Mouse (Mus musculus) left cerebral cortex, adult 2 months (tissue): ENCODE data around the gene Pknox2. TPM values are rescaled to one million over a fixed set of nuclear protein-coding genes. Genes with fewer than 3 reads are reported as not detected.
A peak's percentile ranks its signal among the peaks of the same experiment; 100 is the strongest.

ENCODE experiments used
- DNase-seq, 2 experiments: peaks; one replicate each; pipeline ENCODE4 v3.0.0; 2021 to 2022; ENCODE audit warnings: low spot score in 2 of 2, mixed read lengths in 1 of 2; ENCODE audit errors: extremely low spot score in 1 of 2
- H3K27ac ChIP-seq: fragments of 200-600 bp; 2 replicates; pipeline ENCODE4 v1.8.1; 2022
- H3K4me3 ChIP-seq: fragments of 200-600 bp; 2 replicates; pipeline ENCODE4 v1.8.1; 2022
- CTCF ChIP-seq: fragments of 200-600 bp; IDR thresholded peaks from 2 replicates; pipeline ENCODE4 v1.8.1; 2022; ENCODE audit warnings: antibody characterized with exemption, mild to moderate bottlenecking, moderate library complexity
- intact Hi-C: fragments of 180-260 bp; cut with DNase I; formaldehyde crosslinking; loops from one replicate; pipeline ENCODE4 v1.15.1; 2025
- total RNA-seq, 2 experiments: library from RNA; stranded (reverse); gene quantifications; 2 replicates each; pipeline ENCODE4 v1.2.3; 2021

The Pknox2 gene
- total RNA-seq, 2 experiments from 2014 or later = 79.1 to 84.5 TPM

DNA sequence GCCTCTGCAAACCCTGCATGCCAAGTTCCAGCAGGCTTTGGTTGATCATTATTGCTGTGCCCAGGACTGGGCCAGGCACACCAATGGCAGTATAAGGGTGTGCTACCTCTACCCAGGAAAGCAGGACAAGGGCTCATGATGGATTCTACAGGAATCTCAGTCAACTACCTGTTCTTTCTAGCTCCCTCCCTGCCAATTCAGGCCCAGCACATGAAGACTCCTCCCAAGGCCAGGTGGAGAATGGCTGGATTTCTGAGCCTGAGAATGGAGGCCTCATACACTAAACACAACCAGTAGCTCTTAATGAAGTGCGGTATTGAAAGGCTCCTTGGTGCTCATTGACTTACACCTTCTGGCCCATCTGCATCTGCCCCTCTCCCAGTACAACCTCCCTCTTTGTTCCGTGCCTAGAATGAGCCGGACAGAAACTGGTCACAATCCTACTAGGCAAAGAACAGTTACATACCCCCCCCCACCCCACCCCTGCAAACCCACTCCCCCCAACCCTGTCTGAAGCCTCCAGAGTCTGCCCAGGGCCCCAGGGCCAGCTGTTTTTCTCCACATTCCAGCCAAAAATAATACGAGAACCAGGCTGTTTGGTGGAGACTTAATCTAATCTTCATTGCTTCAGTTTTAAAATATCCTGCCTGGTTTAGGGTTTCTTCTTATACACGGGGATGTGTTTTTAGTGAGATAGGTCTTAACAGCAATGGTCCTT, 6.6 kb downstream of the Pknox2 start:
- Histone ChIP-seq H3K27ac (peak overlapping the region; percentile 50; the same call in 1 of the 2 replicates), H3K4me3 (no peak overlapping the region)
- no peak for DNase-seq
- intact Hi-C loops = loop anchor here (5.0 kb wide), 1 partner anchor 88 kb away; no protein-coding TSS in a partner anchor
- TF ChIP-seq CTCF = no peak

DNA sequence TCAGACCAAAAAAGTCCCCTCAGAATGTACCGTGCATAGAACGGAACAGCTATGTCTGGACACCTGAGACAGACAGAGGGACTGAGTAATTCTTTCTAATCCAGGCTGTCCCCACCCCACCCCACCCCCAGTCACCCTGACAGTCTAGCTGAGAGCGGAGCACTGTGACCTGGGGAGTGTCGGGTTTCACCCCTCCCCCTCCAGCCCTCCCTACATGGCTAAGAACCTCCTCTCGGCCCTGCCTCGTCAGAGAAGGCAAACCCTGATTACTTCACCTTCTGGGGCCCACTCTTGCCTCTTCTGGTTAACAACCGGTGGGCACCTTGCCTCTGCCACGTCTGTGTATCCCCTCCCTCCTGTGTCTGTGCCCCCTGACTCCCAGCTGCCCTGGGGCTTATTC, 7.7 kb downstream of the Pknox2 start:
- intact Hi-C loops = no loop called here
- no peak for DNase-seq
- no peak for TF ChIP-seq CTCF

DNA sequence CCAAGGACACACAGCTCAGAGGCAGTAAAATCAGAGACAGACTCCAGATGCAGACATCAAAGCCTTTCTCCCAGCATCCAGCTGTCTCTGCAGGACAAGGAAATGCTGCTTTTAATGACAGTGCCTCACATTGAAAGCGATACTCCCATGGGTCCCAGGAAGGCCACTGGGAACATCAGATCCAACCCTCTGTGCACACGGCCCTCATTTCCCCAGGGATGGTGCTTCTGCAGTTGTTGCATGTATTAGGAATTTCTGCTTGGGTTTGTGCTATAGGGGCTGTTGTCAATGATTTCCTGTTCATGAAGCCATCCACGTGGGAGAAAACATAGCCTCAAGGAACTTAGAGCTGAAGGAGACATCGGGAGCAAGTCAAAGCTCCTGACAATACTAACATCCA, 8.3 kb downstream of the Pknox2 start:
- DNase-seq = no peak
- intact Hi-C loops = no loop called here
- Histone ChIP-seq H3K4me3 (no peak overlapping the region), H3K27ac (no peak overlapping the region; the same call in 1 of the 2 replicates)
- no peak for TF ChIP-seq CTCF

More for the DNA sequence above, 7.7 kb downstream of the Pknox2 start:
- Histone ChIP-seq H3K4me3 (no peak overlapping the region), H3K27ac (peak overlapping the region; percentile 40; the same call in 1 of the 2 replicates)

DNA sequence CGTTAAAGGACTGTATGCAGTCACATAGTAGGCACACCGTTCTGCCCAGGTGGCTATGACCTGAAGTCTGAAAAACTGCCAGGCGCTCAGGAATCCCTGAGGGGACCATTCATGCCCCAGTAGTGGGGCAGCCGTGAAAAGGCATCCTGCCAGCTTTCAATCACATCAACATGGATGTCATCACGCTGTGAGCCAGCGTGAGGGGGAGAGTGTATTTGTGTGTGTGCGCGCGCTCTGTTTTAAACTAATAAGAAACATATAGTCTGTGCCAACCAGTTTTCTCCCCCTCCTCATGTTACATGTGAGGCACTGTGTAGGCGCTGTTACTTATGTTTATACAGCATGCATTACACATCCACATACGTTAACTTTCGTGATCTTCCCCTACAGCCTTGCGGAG, 10.9 kb downstream of the Pknox2 start:
- TF ChIP-seq CTCF = no peak
- no peak for DNase-seq
- no peak overlapping the region for H3K4me3 ChIP-seq
- no peak overlapping the region for H3K27ac ChIP-seq
- intact Hi-C loops = no loop called here

DNA sequence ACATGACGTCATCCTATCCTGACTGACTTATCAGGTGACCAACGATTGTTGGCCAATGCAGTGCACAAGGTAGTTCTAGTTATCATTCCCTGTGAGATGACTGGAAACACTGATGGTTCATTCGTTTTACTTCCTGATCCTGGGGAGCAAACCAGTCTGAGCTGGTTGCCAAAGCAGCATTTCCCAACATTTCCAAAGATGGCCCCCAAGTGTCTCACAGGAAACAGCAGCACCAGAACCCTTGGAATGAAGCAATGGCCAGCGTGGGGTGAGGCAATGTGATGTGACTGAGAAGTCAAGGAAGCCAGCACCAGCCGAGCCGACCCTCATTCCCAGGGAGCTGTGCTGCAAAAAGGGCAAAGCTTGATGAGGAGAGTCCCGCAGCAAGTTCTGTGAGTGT, 13.7 kb downstream of the Pknox2 start:
- DNase-seq = no peak
- TF ChIP-seq CTCF = no peak
- no peak overlapping the region for H3K27ac ChIP-seq
- intact Hi-C loops = no loop called here
- no peak overlapping the region for H3K4me3 ChIP-seq

DNA sequence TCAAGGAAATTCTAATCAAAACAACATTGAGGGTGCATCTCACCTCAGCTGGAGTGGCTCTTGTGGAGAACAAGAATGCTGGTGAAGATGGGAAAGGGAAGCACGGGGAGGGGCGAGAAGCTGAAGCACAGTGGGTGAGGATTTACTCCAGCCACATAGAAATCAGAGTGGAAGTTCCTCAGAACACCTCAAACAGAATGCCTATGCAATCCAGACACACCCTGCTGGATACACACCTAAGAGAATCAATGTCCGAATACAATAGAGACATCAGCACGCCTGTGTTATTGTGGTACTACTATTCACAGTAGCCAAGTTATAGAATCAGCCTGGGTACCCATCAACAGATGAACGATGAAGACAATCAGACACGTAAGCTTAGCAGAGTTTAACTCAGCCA, 18.2 kb downstream of the Pknox2 start:
- DNase-seq = no peak

DNA sequence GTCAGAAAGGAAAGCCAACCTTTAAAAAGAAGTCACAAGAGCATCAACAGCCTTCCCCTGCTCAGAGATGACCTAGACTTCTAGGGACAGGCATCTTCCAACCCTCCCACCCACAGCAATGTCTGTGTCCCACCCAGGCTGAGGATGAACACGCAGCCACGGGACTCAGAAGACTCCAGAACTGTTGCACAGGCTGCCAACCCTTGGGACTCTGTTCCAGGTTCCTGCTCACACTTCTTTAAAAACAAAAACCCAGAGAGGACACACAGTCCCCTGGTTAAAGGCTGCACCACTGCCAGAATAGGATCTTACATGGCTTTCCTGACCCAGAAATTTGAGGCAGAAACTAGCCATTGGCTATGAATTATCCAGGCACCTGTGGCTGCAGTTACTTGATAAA, 21.0 kb downstream of the Pknox2 start:
- no peak for TF ChIP-seq CTCF
- H3K4me3 ChIP-seq = no peak overlapping the region
- intact Hi-C loops = no loop called here
- H3K27ac ChIP-seq = no peak overlapping the region
- no peak for DNase-seq

More for the DNA sequence above, 18.2 kb downstream of the Pknox2 start:
- Histone ChIP-seq H3K4me3 (no peak overlapping the region), H3K27ac (no peak overlapping the region)
- TF ChIP-seq CTCF = no peak
- intact Hi-C loops = no loop called here

DNA sequence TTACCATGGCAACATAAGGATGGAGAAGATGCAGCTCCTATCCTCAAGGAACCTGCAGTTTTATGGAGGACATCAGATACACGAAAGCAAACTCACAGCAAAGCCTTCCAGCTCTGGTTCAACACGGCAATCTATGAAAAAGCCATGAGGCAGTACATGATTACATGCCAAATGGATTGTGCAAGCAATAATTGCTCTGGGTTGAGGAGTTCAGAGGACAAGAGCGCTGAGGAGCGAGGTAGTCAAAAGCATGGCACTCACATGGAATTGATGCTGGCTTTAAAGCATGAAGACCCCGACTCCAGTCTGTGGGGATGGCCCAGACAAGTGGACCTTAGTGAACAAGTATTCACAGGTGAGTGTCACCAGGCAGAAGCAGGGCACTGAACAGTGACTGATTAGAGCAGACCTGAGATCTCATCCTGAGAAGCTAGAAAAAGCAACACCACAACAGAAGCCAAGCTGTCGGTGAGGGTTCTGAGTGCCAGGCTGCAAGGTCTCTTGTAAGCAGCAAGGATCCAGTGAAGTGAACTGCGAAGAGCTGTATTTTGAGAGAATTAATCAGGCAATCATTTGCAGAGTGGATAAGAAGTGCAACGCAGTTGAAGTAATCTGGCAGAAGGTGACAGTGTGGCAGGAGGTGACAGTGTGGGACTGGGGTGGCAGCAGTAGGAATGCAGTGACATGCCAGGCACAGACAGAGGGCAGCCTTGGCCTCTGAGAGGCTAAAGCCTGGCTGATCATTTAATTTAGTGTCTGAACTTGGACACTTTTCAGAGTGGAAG, 22.3 kb downstream of the Pknox2 start:
- TF ChIP-seq CTCF = peak; percentile 39
- no peak for DNase-seq
- H3K4me3 ChIP-seq = no peak overlapping the region
- peak overlapping the region; percentile 53; the same call in 1 of the 2 replicates for H3K27ac ChIP-seq
- intact Hi-C loops = no loop called here

DNA sequence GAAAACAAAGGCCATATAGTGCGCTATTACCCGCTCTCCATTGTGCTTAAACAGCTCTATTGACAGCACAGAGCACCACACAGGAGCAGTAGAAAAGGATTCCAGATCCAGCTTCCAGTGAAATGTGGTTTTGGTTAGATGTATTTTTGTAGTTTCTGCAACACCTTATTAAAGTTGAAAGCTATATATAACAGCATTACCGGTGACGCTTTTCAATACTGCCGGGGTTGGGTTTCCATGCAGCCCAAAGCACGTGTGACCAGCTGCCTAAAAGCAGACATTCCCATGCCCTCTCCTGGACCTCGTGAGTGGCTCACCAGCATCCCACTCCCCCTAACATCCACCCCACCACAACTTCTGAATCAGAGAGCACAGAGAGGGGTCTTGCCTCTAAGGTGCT, 23.8 kb downstream of the Pknox2 start:
- Histone ChIP-seq H3K27ac (peak overlapping the region; percentile 74), H3K4me3 (no peak overlapping the region)
- DNase-seq = no peak
- TF ChIP-seq CTCF = no peak
- intact Hi-C loops = no loop called here

DNA sequence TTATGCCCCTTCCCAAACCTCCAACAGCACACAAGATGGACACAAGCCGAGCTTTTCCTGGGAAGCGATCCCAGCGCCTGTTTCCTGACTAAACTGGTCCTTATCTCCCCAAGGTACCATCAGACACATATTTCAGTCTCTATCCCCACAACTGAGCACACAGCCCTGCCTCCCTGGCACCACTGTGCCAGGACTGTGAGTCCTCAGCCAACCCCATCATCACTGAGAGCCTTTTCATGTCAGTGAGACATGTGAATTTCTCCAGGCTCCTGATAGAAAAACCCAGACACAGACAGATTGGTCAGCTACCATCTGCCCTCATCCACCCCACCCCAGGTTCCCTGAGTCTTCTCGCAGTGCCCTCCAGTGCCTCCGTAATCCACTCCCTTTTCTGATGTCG, 24.2 kb downstream of the Pknox2 start:
- intact Hi-C loops = no loop called here
- Histone ChIP-seq H3K27ac (peak overlapping the region; percentile 74), H3K4me3 (no peak overlapping the region)
- TF ChIP-seq CTCF = no peak
- no peak for DNase-seq

DNA sequence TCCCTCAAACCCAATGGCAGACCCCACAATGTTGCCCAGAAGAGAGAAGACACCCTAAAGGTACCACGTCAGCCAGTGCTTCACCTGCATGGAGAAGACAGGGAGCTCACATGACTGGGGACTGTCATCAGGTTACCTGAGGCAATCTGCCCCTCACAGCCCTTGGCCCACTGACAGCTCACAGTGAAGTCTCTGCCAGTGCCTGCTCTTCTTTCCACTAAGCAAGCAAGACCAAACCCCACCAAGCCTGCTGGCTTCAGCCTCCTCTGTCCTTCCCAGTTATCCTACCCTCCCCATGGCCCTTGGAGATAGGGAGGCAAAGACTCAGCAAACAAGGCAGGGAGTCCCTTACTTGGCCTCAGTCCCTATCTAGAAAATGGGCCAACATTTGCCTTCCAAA, 24.8 kb downstream of the Pknox2 start:
- DNase-seq = no peak
- H3K4me3 ChIP-seq = no peak overlapping the region
- no peak for TF ChIP-seq CTCF
- H3K27ac ChIP-seq = peak overlapping the region; percentile 74
- intact Hi-C loops = no loop called here

DNA sequence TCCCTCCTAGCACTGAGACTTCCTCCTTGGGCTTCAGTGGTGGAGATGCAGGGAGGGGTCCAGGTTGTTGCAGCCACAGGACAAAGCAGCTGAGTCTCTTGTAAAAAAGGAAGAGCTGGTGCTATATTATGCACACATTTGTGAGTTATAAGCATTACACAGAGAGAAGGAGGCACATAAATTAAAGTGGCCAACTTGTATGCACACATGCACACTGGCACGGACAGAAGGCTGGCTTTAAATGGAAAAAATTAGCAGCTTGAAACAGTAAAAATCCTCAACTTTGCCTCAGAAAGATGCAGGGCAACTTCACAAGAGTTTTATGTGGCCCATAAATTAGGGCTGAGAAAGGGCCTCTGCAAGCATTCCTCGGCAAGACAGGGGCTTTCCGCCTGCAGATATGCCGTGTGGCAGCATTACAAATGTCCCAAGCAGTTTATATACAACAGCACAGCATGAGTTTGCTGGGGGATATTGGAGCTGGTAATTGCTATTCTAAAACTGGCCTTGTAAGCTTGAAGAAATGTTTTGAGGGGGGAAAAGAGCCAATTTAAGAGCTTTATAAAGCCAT, 25.4 kb downstream of the Pknox2 start:
- no peak for DNase-seq

More for the DNA sequence above, 25.4 kb downstream of the Pknox2 start:
- intact Hi-C loops = no loop called here
- no peak overlapping the region for H3K4me3 ChIP-seq
- H3K27ac ChIP-seq = peak overlapping the region; percentile 74
- TF ChIP-seq CTCF = no peak
